Mouse (Mus musculus): Measurements from ENCODE around the gene Ip6k3. TPM values are rescaled to one million over a fixed set of nuclear protein-coding genes. Genes with fewer than 3 reads are reported as not detected.
A peak's percentile ranks its signal among the peaks of the same experiment; 100 is the strongest.

Gene Ip6k3
- total RNA-seq, 1 experiment from 2014 or later: not detected

DNA sequence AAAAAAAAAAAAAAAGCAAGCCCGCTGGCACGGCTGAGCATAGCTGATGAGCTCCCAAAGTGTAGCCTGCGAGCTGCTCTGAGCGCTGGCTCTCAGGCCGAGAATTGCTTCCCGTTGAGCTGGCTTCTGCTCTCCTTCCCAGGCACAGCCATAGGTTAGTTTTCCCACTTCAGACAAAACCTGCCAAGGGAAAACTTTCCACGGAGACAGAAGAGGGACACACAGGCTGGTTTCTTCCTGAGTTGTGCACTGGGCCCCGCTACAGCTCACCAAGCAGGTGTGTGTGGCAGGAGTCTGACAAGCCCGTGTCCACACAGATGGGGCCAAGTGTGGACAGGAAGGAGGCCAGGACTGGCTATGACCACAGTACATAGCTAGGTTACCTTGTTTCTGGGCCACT is 21.3 kb upstream of the Ip6k3 start:
- ATAC-seq (replicated peaks in 1 of 2; ENCODE audit: insufficient read depth in 1 of 2, low FRiP score in 2 of 2, low TSS enrichment in 1 of 2, low read depth in 1 of 2, poor library complexity in 2 of 2, severe bottlenecking in 2 of 2): no peak

- no peak for ATAC-seq (replicated peaks in 1 of 2; ENCODE audit: insufficient read depth in 1 of 2, low FRiP score in 2 of 2, low TSS enrichment in 1 of 2, low read depth in 1 of 2, poor library complexity in 2 of 2, severe bottlenecking in 2 of 2)
Measured at GRCm38 (mm10) chr17:27187059-27187458, 19.5 kb upstream of the Ip6k3 start.

GRCm38 (mm10) chr17:27186068-27186467 is 18.5 kb upstream of the Ip6k3 start:
- no peak for ATAC-seq (replicated peaks in 1 of 2; ENCODE audit: insufficient read depth in 1 of 2, low FRiP score in 2 of 2, low TSS enrichment in 1 of 2, low read depth in 1 of 2, poor library complexity in 2 of 2, severe bottlenecking in 2 of 2)

- ATAC-seq (replicated peaks in 1 of 2; ENCODE audit: insufficient read depth in 1 of 2, low FRiP score in 2 of 2, low TSS enrichment in 1 of 2, low read depth in 1 of 2, poor library complexity in 2 of 2, severe bottlenecking in 2 of 2): no peak
Measured at GRCm38 (mm10) chr17:27183667-27184292, 16.2 kb upstream of the Ip6k3 start.

- no peak for ATAC-seq (replicated peaks in 1 of 2; ENCODE audit: insufficient read depth in 1 of 2, low FRiP score in 2 of 2, low TSS enrichment in 1 of 2, low read depth in 1 of 2, poor library complexity in 2 of 2, severe bottlenecking in 2 of 2)
Measured at GRCm38 (mm10) chr17:27182401-27182800, 14.8 kb upstream of the Ip6k3 start.

GRCm38 (mm10) chr17:27181666-27182065 is 14.1 kb upstream of the Ip6k3 start:
- ATAC-seq (replicated peaks in 1 of 2; ENCODE audit: insufficient read depth in 1 of 2, low FRiP score in 2 of 2, low TSS enrichment in 1 of 2, low read depth in 1 of 2, poor library complexity in 2 of 2, severe bottlenecking in 2 of 2): no peak

- ATAC-seq (replicated peaks in 1 of 2; ENCODE audit: insufficient read depth in 1 of 2, low FRiP score in 2 of 2, low TSS enrichment in 1 of 2, low read depth in 1 of 2, poor library complexity in 2 of 2, severe bottlenecking in 2 of 2): peak; percentile 27 to 46; a peak in 3 of 4 replicates
Measured at GRCm38 (mm10) chr17:27179681-27180280, 12.2 kb upstream of the Ip6k3 start.

DNA sequence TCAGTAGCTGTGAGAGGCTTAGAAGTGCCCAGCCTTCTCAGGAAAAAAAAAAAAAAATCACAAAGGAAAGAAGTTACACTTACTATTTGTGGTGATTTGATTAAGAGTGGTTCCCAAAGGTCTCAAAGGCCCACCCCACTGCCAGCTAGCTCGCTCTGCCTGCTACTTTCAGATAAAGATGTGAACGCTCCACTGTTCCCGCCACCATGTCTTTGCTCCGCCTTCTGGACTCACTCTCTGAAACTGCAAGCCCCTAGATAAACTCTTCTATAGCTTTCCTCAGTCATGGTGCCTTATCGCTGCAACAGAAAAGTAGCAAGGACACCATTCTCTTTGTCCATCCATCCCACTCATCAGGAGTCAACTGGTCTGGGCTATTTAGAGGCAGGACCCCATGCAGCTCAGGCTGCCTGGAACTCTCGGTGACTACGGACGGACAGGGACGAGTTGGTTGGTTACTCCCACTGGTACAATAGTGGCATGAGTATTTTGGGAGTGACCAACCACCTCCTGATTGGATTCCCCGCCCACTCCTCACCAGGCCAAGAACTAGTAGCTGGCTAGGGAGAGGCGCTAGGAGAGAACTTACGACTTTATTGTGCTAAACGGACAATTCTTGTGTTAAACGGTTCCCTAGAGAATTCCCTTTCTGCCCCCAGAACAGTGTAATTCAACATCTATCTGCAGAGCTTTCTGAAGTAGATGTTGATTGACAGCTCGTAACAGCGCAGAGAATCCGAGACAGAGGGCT is 11.0 kb upstream of the Ip6k3 start:
- ATAC-seq (replicated peaks in 1 of 2; ENCODE audit: insufficient read depth in 1 of 2, low FRiP score in 2 of 2, low TSS enrichment in 1 of 2, low read depth in 1 of 2, poor library complexity in 2 of 2, severe bottlenecking in 2 of 2): no peak

DNA sequence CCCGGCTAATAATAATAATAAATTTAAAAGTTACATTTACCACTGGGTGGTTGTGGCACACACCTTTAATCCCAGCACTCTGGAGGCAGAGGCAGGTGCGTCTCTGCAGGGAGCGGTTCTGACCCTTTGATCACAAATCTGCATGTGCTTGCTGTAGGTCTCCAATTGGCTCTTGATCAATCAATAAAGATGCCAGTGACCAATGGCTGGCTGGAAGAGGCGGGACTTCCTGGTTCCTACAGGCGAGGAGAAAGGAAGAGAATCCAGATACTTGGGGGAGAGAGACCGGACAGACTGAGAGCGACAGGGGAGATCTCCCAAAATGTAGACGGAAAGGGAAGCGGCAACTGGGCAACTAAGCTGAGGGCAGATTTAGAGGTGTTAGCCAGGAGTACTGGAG is 10.4 kb upstream of the Ip6k3 start:
- ATAC-seq (replicated peaks in 1 of 2; ENCODE audit: insufficient read depth in 1 of 2, low FRiP score in 2 of 2, low TSS enrichment in 1 of 2, low read depth in 1 of 2, poor library complexity in 2 of 2, severe bottlenecking in 2 of 2): no peak

DNA sequence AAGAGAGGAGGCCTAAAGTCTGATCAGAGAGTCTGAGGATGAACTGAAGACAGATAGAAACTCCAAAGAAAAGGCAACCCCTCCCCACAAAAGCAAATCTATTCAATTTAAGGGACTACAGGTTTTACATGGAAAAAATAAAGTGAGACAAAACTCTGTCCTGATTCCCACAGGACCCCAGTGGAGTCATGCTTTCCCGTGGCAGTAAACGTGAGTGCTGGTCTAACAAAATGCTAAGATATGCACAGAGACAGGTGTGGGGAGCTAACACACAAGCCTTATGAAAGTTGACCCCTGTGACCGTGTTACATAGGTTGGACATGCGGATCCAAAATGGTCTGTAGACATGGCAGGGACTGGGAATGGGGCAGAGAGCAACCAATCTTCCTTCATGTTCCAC is 9.2 kb upstream of the Ip6k3 start:
- ATAC-seq (replicated peaks in 1 of 2; ENCODE audit: insufficient read depth in 1 of 2, low FRiP score in 2 of 2, low TSS enrichment in 1 of 2, low read depth in 1 of 2, poor library complexity in 2 of 2, severe bottlenecking in 2 of 2): no peak

DNA sequence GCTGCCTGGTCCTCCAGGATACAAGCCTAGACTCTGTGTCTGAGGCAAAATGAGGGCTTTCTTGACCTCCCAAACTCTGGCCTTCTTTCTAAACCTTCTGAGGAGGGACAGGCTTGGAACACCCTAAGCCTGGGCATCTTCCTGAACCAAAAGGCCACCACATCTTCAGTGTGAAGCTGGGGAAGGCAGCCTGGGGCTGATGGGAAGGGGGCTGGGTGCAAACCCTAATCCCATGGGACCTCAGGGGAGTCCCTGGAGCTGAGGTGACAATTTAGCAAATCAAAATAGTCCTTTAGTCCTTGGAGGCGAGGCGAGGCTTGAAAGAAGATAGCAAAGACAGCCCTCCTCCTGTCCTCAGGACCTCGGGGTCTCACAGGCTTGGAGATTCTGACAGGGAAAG is 8.7 kb upstream of the Ip6k3 start:
- no peak for ATAC-seq (replicated peaks in 1 of 2; ENCODE audit: insufficient read depth in 1 of 2, low FRiP score in 2 of 2, low TSS enrichment in 1 of 2, low read depth in 1 of 2, poor library complexity in 2 of 2, severe bottlenecking in 2 of 2)

GRCm38 (mm10) chr17:27175196-27175874 is 7.7 kb upstream of the Ip6k3 start:
- ATAC-seq (replicated peaks in 1 of 2; ENCODE audit: insufficient read depth in 1 of 2, low FRiP score in 2 of 2, low TSS enrichment in 1 of 2, low read depth in 1 of 2, poor library complexity in 2 of 2, severe bottlenecking in 2 of 2): no peak

DNA sequence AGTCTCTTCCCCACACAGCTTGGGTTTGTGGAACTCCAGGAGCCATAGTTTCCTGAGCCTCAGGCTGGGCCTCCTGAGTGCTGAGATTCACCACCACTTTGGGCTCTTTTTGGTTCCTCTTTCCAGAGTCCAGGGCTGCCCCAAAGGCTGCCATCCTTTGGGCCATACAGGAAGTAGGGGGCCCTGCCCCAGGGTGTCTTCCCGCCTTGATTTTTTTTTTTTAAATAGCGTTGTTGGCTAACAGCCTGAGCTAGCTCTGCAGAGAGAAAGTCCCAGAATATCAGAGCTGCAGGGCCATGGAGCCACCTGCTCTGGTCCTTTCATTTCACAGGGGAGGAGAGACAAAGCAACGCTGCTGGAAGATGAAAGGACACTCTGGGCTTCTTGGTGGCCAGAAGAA is 6.1 kb upstream of the Ip6k3 start:
- ATAC-seq (replicated peaks in 1 of 2; ENCODE audit: insufficient read depth in 1 of 2, low FRiP score in 2 of 2, low TSS enrichment in 1 of 2, low read depth in 1 of 2, poor library complexity in 2 of 2, severe bottlenecking in 2 of 2): peak; percentile 64 to 77; a peak in 3 of 4 replicates

GRCm38 (mm10) chr17:27172459-27172858 is 4.9 kb upstream of the Ip6k3 start:
- no peak for ATAC-seq (replicated peaks in 1 of 2; ENCODE audit: insufficient read depth in 1 of 2, low FRiP score in 2 of 2, low TSS enrichment in 1 of 2, low read depth in 1 of 2, poor library complexity in 2 of 2, severe bottlenecking in 2 of 2)

GRCm38 (mm10) chr17:27171121-27171520 is 3.5 kb upstream of the Ip6k3 start:
- ATAC-seq (replicated peaks in 1 of 2; ENCODE audit: insufficient read depth in 1 of 2, low FRiP score in 2 of 2, low TSS enrichment in 1 of 2, low read depth in 1 of 2, poor library complexity in 2 of 2, severe bottlenecking in 2 of 2): no peak

DNA sequence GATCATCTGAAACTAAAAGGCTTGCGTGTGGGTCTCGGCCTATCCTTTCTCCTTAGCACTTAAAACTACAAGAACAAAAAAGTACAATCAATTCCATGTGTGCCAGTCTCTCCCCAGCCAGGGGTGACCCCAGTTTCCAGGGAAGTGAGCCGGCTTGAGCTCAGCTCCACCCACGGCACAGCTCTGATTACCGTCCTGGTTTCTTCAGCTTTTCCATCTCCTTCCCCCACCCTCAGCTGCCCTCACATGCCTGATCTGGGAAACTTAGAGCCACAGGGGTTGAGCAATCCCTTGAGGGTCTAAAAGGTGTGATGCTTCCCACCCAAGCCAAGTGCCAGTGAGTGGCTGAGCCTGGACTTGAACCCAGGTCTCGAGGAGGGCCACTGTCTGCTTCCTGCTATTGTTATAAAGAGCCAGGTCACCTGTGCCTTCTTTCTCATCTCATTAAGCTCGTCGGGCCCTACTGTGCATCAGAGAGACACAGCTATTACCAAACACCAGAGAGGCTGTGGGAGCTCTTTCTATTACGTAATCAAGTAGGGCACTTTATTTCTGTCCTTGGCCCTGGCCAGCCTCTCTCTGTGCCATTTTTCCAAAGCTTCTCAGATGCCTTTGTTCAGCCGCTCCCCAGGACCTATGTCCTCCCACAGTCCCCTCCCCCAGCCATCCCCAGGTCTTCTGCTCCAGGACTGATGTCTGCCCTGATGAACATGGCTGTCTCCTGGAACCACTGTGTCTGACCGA is 2.5 kb upstream of the Ip6k3 start:
- no peak for ATAC-seq (replicated peaks in 1 of 2; ENCODE audit: insufficient read depth in 1 of 2, low FRiP score in 2 of 2, low TSS enrichment in 1 of 2, low read depth in 1 of 2, poor library complexity in 2 of 2, severe bottlenecking in 2 of 2)

- ATAC-seq (replicated peaks in 1 of 2; ENCODE audit: insufficient read depth in 1 of 2, low FRiP score in 2 of 2, low TSS enrichment in 1 of 2, low read depth in 1 of 2, poor library complexity in 2 of 2, severe bottlenecking in 2 of 2): no peak
Measured at GRCm38 (mm10) chr17:27168569-27168968, 974 bp upstream of the Ip6k3 start.

Measured in hematopoietic stem cell, adult 5-6 weeks (primary cell).